Mouse (Mus musculus): ENCODE data around the gene Rbm20.
A peak's percentile ranks its signal among the peaks of the same experiment; 100 is the strongest.
"Not testable (repeated sequence)": the region's sequence is repeated elsewhere in the genome, so short reads cannot be mapped to it uniquely, and the experiment has no call there.

Rbm20 gene

GRCm38 (mm10) chr19:53791751-53792720, 114.9 kb downstream of the Rbm20 start:
- no peak for DNase-seq (ENCODE audit: low spot score in 2 of 2)

- DNase-seq (ENCODE audit: low spot score in 2 of 2) = no peak
Measured at GRCm38 (mm10) chr19:53792976-53793897, 116.1 kb downstream of the Rbm20 start.

- no peak for DNase-seq (ENCODE audit: low spot score in 2 of 2)
Measured at GRCm38 (mm10) chr19:53793994-53794890, 117.1 kb downstream of the Rbm20 start.

GRCm38 (mm10) chr19:53794996-53795395, 117.9 kb downstream of the Rbm20 start:
- no peak for DNase-seq (ENCODE audit: low spot score in 2 of 2)

GRCm38 (mm10) chr19:53796020-53796419, 118.9 kb downstream of the Rbm20 start:
- DNase-seq (ENCODE audit: low spot score in 2 of 2) = no peak

- no peak for DNase-seq (ENCODE audit: low spot score in 2 of 2)
Measured at GRCm38 (mm10) chr19:53797770-53798169, 120.7 kb downstream of the Rbm20 start.

- no peak for DNase-seq (ENCODE audit: low spot score in 2 of 2)
Measured at GRCm38 (mm10) chr19:53799885-53800284, 122.8 kb downstream of the Rbm20 start.

- DNase-seq (ENCODE audit: low spot score in 2 of 2) = no peak
Measured at GRCm38 (mm10) chr19:53800365-53800999, 123.4 kb downstream of the Rbm20 start.

- DNase-seq (ENCODE audit: low spot score in 2 of 2) = no peak
Measured at GRCm38 (mm10) chr19:53801380-53801779, 124.3 kb downstream of the Rbm20 start.

- no peak for DNase-seq (ENCODE audit: low spot score in 2 of 2)
Measured at GRCm38 (mm10) chr19:53801789-53802683, 124.9 kb downstream of the Rbm20 start.

GRCm38 (mm10) chr19:53803954-53804353, 126.8 kb downstream of the Rbm20 start:
- peak in 1 of 2 experiments; percentile 55 for DNase-seq (ENCODE audit: low spot score in 2 of 2)

- DNase-seq (ENCODE audit: low spot score in 2 of 2) = no peak
Measured at GRCm38 (mm10) chr19:53805063-53805462, 128.0 kb downstream of the Rbm20 start.

GRCm38 (mm10) chr19:53806126-53806525, 129.0 kb downstream of the Rbm20 start:
- no peak for DNase-seq (ENCODE audit: low spot score in 2 of 2)

- DNase-seq (ENCODE audit: low spot score in 2 of 2) = not testable (repeated sequence)
Measured at GRCm38 (mm10) chr19:53806526-53807275, 129.6 kb downstream of the Rbm20 start.

- DNase-seq (ENCODE audit: low spot score in 2 of 2) = no peak
Measured at GRCm38 (mm10) chr19:53807276-53807801, 130.2 kb downstream of the Rbm20 start.

- no peak for DNase-seq (ENCODE audit: low spot score in 2 of 2)
Measured at GRCm38 (mm10) chr19:53808041-53808777, 131.1 kb downstream of the Rbm20 start.

- DNase-seq (ENCODE audit: low spot score in 2 of 2) = no peak
Measured at GRCm38 (mm10) chr19:53809185-53809861, 132.2 kb downstream of the Rbm20 start.
